In the genomic region with DNA sequence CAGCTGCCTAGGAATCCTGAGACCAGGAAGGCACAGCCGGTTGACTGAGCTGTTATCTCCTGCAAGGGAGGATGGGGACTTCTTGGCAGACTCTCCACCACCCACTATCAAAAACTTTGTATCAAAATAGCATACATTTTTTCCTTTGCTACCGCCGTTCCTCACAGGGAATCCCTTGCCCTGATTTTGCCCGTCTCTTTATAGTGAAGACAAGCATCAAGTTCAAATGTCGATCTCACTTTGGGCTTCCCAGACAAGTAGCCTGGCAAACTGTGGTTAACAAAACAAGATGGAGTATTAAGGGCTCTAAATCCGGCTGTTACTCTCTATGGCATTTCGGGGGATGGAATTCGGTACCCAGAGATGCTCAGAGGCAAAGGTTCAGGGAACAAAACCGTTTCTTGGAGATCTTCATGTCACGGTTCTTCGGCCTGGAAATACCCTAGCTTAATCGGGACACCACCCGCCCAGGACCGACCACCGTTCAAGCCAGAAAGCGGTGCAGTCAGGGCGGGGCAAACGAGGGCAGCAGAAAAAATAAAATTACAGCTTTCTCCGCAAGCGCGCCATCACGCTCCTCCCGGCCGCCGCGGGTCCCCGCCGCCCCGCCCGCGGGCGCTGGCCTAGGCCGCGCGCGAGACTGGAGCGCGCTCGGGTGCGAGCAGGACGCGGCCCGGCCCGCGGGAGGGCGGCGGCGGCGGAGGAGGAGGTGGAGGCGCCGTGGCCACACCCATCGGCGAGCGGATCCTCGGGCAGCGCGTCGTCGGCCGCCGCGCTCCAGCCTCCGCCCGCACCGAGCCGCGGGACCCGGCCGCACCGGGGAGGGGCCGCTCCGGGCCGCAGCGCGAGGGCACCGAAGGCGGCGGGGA, we compare ENCODE assay signal across 8 mouse cellular contexts. TPM values are rescaled to one million over a fixed set of nuclear protein-coding genes. Genes with fewer than 3 reads are reported as not detected.
DNase-seq lines count a peak whose midpoint lies in the region; ATAC-seq lines count a peak whose summit lies in the region.

A gene (plus strand): TSS at position 748 of the 869 bp plus-strand sequence.

- peak within 1 kb of the TSS; percentile 94 for H3K9ac ChIP-seq in intestine, embryonic 14.5 days (ENCODE audit: low read length)

- DNase-seq in adrenal gland, adult (ENCODE audit: inconsistent age in 2 of 2, low spot score in 1 of 2): peak; percentile 92 to 94
- peak; percentile 85 for DNase-seq in embryo, embryonic 10.5 days (ENCODE audit: low spot score)
- peak; percentile 89 for DNase-seq in gastrocnemius, postnatal 25 days
- peak; percentile 81 for DNase-seq in intestine, embryonic 14.5 days (ENCODE audit: low spot score)
- peak; percentile 85 to 89 for DNase-seq in left cerebral cortex, postnatal 36 days (ENCODE audit: low spot score in 2 of 2)
- DNase-seq in midbrain, embryonic 10.5 days (ENCODE audit: low spot score): peak; percentile 85
- DNase-seq in right cerebral cortex, postnatal 36 days (ENCODE audit: low spot score in 2 of 2): peak; percentile 73 to 75
- peak; percentile 84 to 86 for DNase-seq in urinary bladder, postnatal 4 days (ENCODE audit: low spot score in 2 of 2)

- peak within 1 kb of the TSS; percentile 75 for H3K27ac ChIP-seq in intestine, embryonic 14.5 days (ENCODE audit: low read depth)
- H3K27ac ChIP-seq in midbrain, embryonic 10.5 days (replicated peaks): peak within 1 kb of the TSS; percentile 92

- peak; percentile 76 for ATAC-seq in intestine, embryonic 14.5 days (replicated peaks; ENCODE audit: low FRiP score, low TSS enrichment, low read depth)

- peak within 1 kb of the TSS; percentile 83 for H3K4me3 ChIP-seq in intestine, embryonic 14.5 days (ENCODE audit: low read depth, low read length)
- H3K4me3 ChIP-seq in midbrain, embryonic 10.5 days: peak within 1 kb of the TSS; percentile 86

- H3K36me3 ChIP-seq in intestine, embryonic 14.5 days (ENCODE audit: control insufficient read depth, insufficient read depth, low read length): 0 out of 2 replicates have a peak, but pooled peaks cover 1% of the 10 kb centered on the region
- peaks cover 3% of the 10 kb centered on the region for H3K36me3 ChIP-seq in midbrain, embryonic 10.5 days

- H3K9me3 ChIP-seq in intestine, embryonic 14.5 days (ENCODE audit: control insufficient read depth, low read length): no peaks in the 10 kb centered on the region
- no peaks in the 10 kb centered on the region for H3K9me3 ChIP-seq in midbrain, embryonic 10.5 days (replicated peaks)

- H3K4me2 ChIP-seq in intestine, embryonic 14.5 days (ENCODE audit: low read length): peak within 1 kb of the TSS; percentile 53

- peaks cover 2% of the 10 kb centered on the region; the same call in 1 of the 2 replicates for H3K27me3 ChIP-seq in intestine, embryonic 14.5 days (replicated peaks; ENCODE audit: control insufficient read depth, insufficient read depth, low read length)
- peaks cover 32% of the 10 kb centered on the region for H3K27me3 ChIP-seq in midbrain, embryonic 10.5 days (ENCODE audit: low read depth, poor library complexity, severe bottlenecking)

- under 1% methylated on average over 78 of the region's 78 CpGs for WGBS in intestine, embryonic 14.5 days
- under 1% methylated on average over 78 of the region's 78 CpGs for WGBS in midbrain, embryonic 10.5 days

- H3K4me1 ChIP-seq in intestine, embryonic 14.5 days (replicated peaks; ENCODE audit: control insufficient read depth, insufficient read depth, low read length): peaks cover 12% of the 10 kb centered on the region
- peaks cover 28% of the 10 kb centered on the region for H3K4me1 ChIP-seq in midbrain, embryonic 10.5 days

- intact Hi-C loops in left cerebral cortex, postnatal 36 days (cut with DNase I): no loop called here

RNA-seq across cellular contexts. Expression of the gene that starts here (rescaled TPM):
- total RNA-seq in gastrocnemius, postnatal 25 days (2021): 10 to 100 TPM; 14.9 to 15.7 TPM
- 54.2 and 55.1 TPM in 2 replicates for polyA plus RNA-seq in intestine, embryonic 14.5 days (2014; fragmentation: Nextera tagmentation; extraction: Ambion mirVana)
- total RNA-seq in left cerebral cortex, postnatal 36 days (2021): 100 to 1,000 TPM; 252 to 292 TPM
- 46.5 and 67.6 TPM in 2 replicates for polyA plus RNA-seq in midbrain, embryonic 10.5 days (2016; fragmentation: Nextera tagmentation; extraction: Ambion mirVana)

Comparison
In these comparisons a context has a peak if more than half of its experiments do, and no peak if none do; other contexts are left out.
1. Peak in every context shown above with its lines: DNase-seq, ATAC-seq, H3K4me3 ChIP-seq and H3K27ac ChIP-seq.
2. RNA of the gene that starts here (total RNA-seq): 252 to 292 TPM in left cerebral cortex, postnatal 36 days; 14.9 to 15.7 TPM in gastrocnemius, postnatal 25 days; every median in the first group is over 10 times any median in the second.